Mouse (Mus musculus) gastrocnemius, postnatal 10 days (tissue): Measurements from ENCODE around the gene Trim34a. TPM values are rescaled to one million over a fixed set of nuclear protein-coding genes. Genes with fewer than 3 reads are reported as not detected.
"Not testable (repeated sequence)": the region's sequence is repeated elsewhere in the genome, so short reads cannot be mapped to it uniquely, and the experiment has no call there.

Experiments used
- DNase-seq: peaks from one replicate; pipeline ENCODE4 v3.0.0; 2021; ENCODE audit warnings: mixed read lengths
- long read RNA-seq, 2 experiments: library from polyadenylated mRNA; stranded (forward); transcript quantifications; one replicate each; pipeline ENCODE4 v2.0.0; 2021
- total RNA-seq, 2 experiments: library from RNA; stranded (reverse); gene quantifications; 2 replicates each; pipeline ENCODE4 v1.2.3; 2021

Gene Trim34a
- total RNA-seq, result 1 to 10 TPM; 1.6 to 1.9 TPM
- long read RNA-seq, experiment 1, partial matches to known transcripts, result 0 of 2 reads
- long read RNA-seq, experiment 1, other reads (novel, unspliced or antisense), result 0 of 2 reads
- long read RNA-seq, experiment 2, result 0 reads

GRCm38 (mm10) chr7:104244287-104245181, at the start of gene Trim34a:
Gene Trim34a, plus strand, starts transcription at chr7:104244457.
- DNase-seq, result peak; percentile 21

GRCm38 (mm10) chr7:104195885-104196284, 48.4 kb upstream of the Trim34a start, which contains the start of gene Olfr649:
Gene Olfr649, minus strand, starts transcription at chr7:104195985.
- DNase-seq, result no peak

GRCm38 (mm10) chr7:104199822-104200221, 44.4 kb upstream of the Trim34a start:
- peak; percentile 67 for DNase-seq

- DNase-seq, result no peak
Observed at GRCm38 (mm10) chr7:104206197-104206596, 38.1 kb upstream of the Trim34a start.

GRCm38 (mm10) chr7:104216011-104216535, 28.2 kb upstream of the Trim34a start:
- DNase-seq, result no peak

- no peak for DNase-seq
Observed at GRCm38 (mm10) chr7:104217881-104218280, 26.4 kb upstream of the Trim34a start.

- DNase-seq, result peak; percentile 76
Observed at GRCm38 (mm10) chr7:104218701-104219569, 25.3 kb upstream of the Trim34a start, which contains the start of gene Trim6. Gene Trim6, plus strand, starts transcription at chr7:104218793.

GRCm38 (mm10) chr7:104231203-104231602, 13.1 kb upstream of the Trim34a start:
- DNase-seq, result peak; percentile 24

GRCm38 (mm10) chr7:104240857-104241256, 3.4 kb upstream of the Trim34a start:
- no peak for DNase-seq

GRCm38 (mm10) chr7:104243616-104244015, 641 bp upstream of the Trim34a start:
- no peak for DNase-seq

- not testable (repeated sequence) for DNase-seq
Observed at GRCm38 (mm10) chr7:104260380-104260779, 16.1 kb downstream of the Trim34a start.

GRCm38 (mm10) chr7:104265335-104265734, 21.1 kb downstream of the Trim34a start:
- not testable (repeated sequence) for DNase-seq

GRCm38 (mm10) chr7:104279361-104279760, 35.1 kb downstream of the Trim34a start:
- not testable (repeated sequence) for DNase-seq

GRCm38 (mm10) chr7:104287576-104288443, 43.6 kb downstream of the Trim34a start, which contains the start of gene Trim5:
Gene Trim5, minus strand, starts transcription at chr7:104288094.
- DNase-seq, result not testable (repeated sequence)

- no peak for DNase-seq
Observed at GRCm38 (mm10) chr7:104290641-104291040, 46.4 kb downstream of the Trim34a start.

- DNase-seq, result no peak
Observed at GRCm38 (mm10) chr7:104291638-104292400, 47.6 kb downstream of the Trim34a start.
